In the genomic region with DNA sequence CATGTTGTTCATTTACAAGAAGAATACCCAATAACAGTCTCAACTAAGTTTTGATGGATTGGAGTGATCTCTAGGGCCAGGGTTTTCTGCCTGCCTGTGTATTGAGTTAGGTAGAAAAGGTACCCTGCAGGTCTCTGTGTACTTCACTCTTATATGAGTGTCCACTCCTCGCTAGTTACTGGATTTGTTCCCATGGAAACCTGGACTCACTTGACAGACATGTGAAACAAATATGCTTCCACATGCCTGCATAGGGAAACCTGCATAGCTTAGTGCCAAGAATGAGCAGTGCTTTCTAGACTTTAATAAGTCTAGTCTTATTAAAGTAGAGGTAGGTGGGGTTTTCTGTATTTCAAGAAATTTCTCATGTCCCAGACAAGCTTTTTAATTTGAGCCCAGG, we compare ENCODE assay signal across 27 mouse cellular contexts. TPM values are rescaled to one million over a fixed set of nuclear protein-coding genes. Genes with fewer than 3 reads are reported as not detected.
DNase-seq lines count a peak whose midpoint lies in the region; ATAC-seq and TF ChIP-seq lines count a peak whose summit lies in the region.
"Had no signal": no experiment of that assay in that cellular context is flagged by ENCODE, and none has a peak within 500 bp of the region (broad histone marks: within the 10 kb centered on the region; RNA-seq: fewer than 3 reads in every experiment).

No protein-coding gene starts in this region.

- no peaks in the 10 kb centered on the region for H3K9me3 ChIP-seq in kidney, embryonic 16.5 days (ENCODE audit: low read length)
- H3K9me3 ChIP-seq: embryonic facial prominence, embryonic 15.5 days; heart, embryonic 13.5 days; intestine, embryonic 15.5 days; kidney, embryonic 15.5 days; megakaryocyte, embryonic 14.5 days had no signal

- peak; percentile 14 for DNase-seq in embryo, embryonic 10 days (ENCODE audit: low spot score)
- DNase-seq in embryo, embryonic 9.5 days (ENCODE audit: extremely low spot score) = no peak
- peak; percentile 13 for DNase-seq in kidney, adult 2 months
- peak; percentile 8 for DNase-seq in retina, postnatal 1 day
- no peak for DNase-seq in retina, embryonic 14.5 days (ENCODE audit: low spot score)
- peak; percentile 6 for DNase-seq in mesoderm, embryonic 11.5 days (ENCODE audit: low read depth, low spot score)
- DNase-seq in gastrocnemius, postnatal 10 days = no peak
- DNase-seq: adrenal gland, postnatal 10 days; cerebellum, adult 2 months; cerebellum, postnatal 36 days; gastrocnemius, adult 2 months; heart, adult 18-20 months; liver; liver, postnatal 0 days; right cerebral cortex, adult 18-20 months had no signal

- TF ChIP-seq CTCF in kidney, adult 2 months (conservative IDR thresholded peaks at IDR 0.05; ENCODE audit: insufficient read depth, insufficient read length, low read depth, low read length) = no peak

- TF ChIP-seq POLR2A in kidney, adult 2 months (IDR thresholded peaks at IDR 0.05; ENCODE audit: low read depth, low read length) = no peak

- no peak overlapping the region for H3K27ac ChIP-seq in kidney, adult 2 months (ENCODE audit: insufficient read depth, low read depth, low read length)
- no peak overlapping the region for H3K27ac ChIP-seq in kidney, embryonic 16.5 days (ENCODE audit: low read length)
- H3K27ac ChIP-seq: embryonic facial prominence, embryonic 15.5 days; gastrocnemius, adult 2 months; heart, embryonic 13.5 days; hindbrain, embryonic 14.5 days; intestine, embryonic 15.5 days; kidney, embryonic 15.5 days had no signal

- H3K9ac ChIP-seq in kidney, embryonic 16.5 days (replicated peaks; ENCODE audit: low read length) = no peak overlapping the region
- H3K9ac ChIP-seq: embryonic facial prominence, embryonic 15.5 days; hindbrain, embryonic 14.5 days; intestine, embryonic 15.5 days; kidney, embryonic 15.5 days; liver, postnatal 0 days had no signal

- H3K27me3 ChIP-seq in kidney, adult 2 months (replicated peaks; ENCODE audit: control insufficient read depth, insufficient read depth, low read length) = no peaks in the 10 kb centered on the region
- H3K27me3 ChIP-seq in kidney, embryonic 16.5 days (ENCODE audit: insufficient read depth, low read length) = no peaks in the 10 kb centered on the region
- H3K27me3 ChIP-seq: embryonic facial prominence, embryonic 15.5 days; heart, embryonic 13.5 days; intestine, embryonic 15.5 days; kidney, embryonic 15.5 days; megakaryocyte, embryonic 14.5 days had no signal

- WGBS in kidney, adult 2 months = 39% methylated on average over 1 of the region's 1 CpGs
- WGBS in kidney, embryonic 16.5 days = 31% methylated on average over 1 of the region's 1 CpGs

- no peak for ATAC-seq in kidney, embryonic 16.5 days (ENCODE audit: low FRiP score, low TSS enrichment)
- ATAC-seq: activated CD4-positive, CD25-positive, alpha-beta regulatory T cell, adult 4 months; CD4-positive, CD25-positive, alpha-beta regulatory T cell, adult 4 months; intestine, embryonic 15.5 days; liver, postnatal 0 days had no signal

- no peaks in the 10 kb centered on the region for H3K36me3 ChIP-seq in kidney, adult 2 months (ENCODE audit: control insufficient read depth, insufficient read depth, low read length)
- no peaks in the 10 kb centered on the region for H3K36me3 ChIP-seq in kidney, embryonic 16.5 days (ENCODE audit: insufficient read depth, low read length)
- H3K36me3 ChIP-seq: intestine, embryonic 15.5 days had no signal

- no peak overlapping the region for H3K4me2 ChIP-seq in kidney, embryonic 16.5 days (replicated peaks; ENCODE audit: low read depth, low read length)
- H3K4me2 ChIP-seq: embryonic facial prominence, embryonic 15.5 days; heart, embryonic 13.5 days; hindbrain, embryonic 14.5 days; intestine, embryonic 15.5 days; kidney, embryonic 15.5 days had no signal

- no peaks in the 10 kb centered on the region for H3K4me1 ChIP-seq in kidney, adult 2 months (ENCODE audit: control insufficient read depth, insufficient read depth, low read length)
- peaks cover 10% of the 10 kb centered on the region for H3K4me1 ChIP-seq in kidney, embryonic 16.5 days (ENCODE audit: insufficient read depth, low read length)

- H3K4me3 ChIP-seq in kidney, adult 2 months (ENCODE audit: insufficient read depth, low read depth, low read length) = no peak overlapping the region
- H3K4me3 ChIP-seq in kidney, embryonic 16.5 days (ENCODE audit: low read length) = no peak overlapping the region
- H3K4me3 ChIP-seq: embryonic facial prominence, embryonic 15.5 days; gastrocnemius, adult 2 months; heart, embryonic 13.5 days; intestine, embryonic 15.5 days; kidney, embryonic 15.5 days; megakaryocyte, embryonic 14.5 days had no signal

RNA-seq across cellular contexts. Expression of a gene that starts 8.2 kb away (rescaled TPM):
- 8.2 and 9.8 TPM in 2 replicates for polyA plus RNA-seq in kidney, adult 2 months (2012; rRNA removed)
- 49.9 and 52.4 TPM in 2 replicates for polyA plus RNA-seq in kidney, embryonic 16.5 days (2015; fragmentation: Nextera tagmentation; extraction: Ambion mirVana)
- 10 to 100 TPM in 1 of 2 experiments, 1 to 10 TPM in 1; 5.8 to 11.0 TPM for total RNA-seq in gastrocnemius, postnatal 10 days (2021)

RNA-seq across cellular contexts. Expression of a gene that starts 26.7 kb away (rescaled TPM):
- polyA plus RNA-seq in kidney, adult 2 months (2012; rRNA removed) = 9.4 and 10.2 TPM in 2 replicates
- 14.9 and 15.6 TPM in 2 replicates for polyA plus RNA-seq in kidney, embryonic 16.5 days (2015; fragmentation: Nextera tagmentation; extraction: Ambion mirVana)
- total RNA-seq in gastrocnemius, postnatal 10 days (2021) = 1 to 10 TPM; 4.7 to 6.6 TPM

RNA-seq across cellular contexts. Expression of a gene that starts 33.8 kb away (rescaled TPM):
- 10.0 and 11.3 TPM in 2 replicates for polyA plus RNA-seq in kidney, adult 2 months (2012; rRNA removed)
- 32.2 and 32.4 TPM in 2 replicates for polyA plus RNA-seq in kidney, embryonic 16.5 days (2015; fragmentation: Nextera tagmentation; extraction: Ambion mirVana)
- total RNA-seq in gastrocnemius, postnatal 10 days (2021) = 10 to 100 TPM; 11.7 to 13.3 TPM

RNA-seq across cellular contexts. Expression of a gene that starts 33.8 kb away (rescaled TPM):
- polyA plus RNA-seq in kidney, adult 2 months (2012; rRNA removed) = 17.3 and 17.7 TPM in 2 replicates
- polyA plus RNA-seq in kidney, embryonic 16.5 days (2015; fragmentation: Nextera tagmentation; extraction: Ambion mirVana) = 54.8 and 55.3 TPM in 2 replicates
- 10 to 100 TPM; 23.8 to 25.5 TPM for total RNA-seq in gastrocnemius, postnatal 10 days (2021)

RNA-seq across cellular contexts. Expression of a gene that starts 40.1 kb away (rescaled TPM):
- polyA plus RNA-seq in kidney, adult 2 months (2012; rRNA removed) = 31.0 and 34.3 TPM in 2 replicates
- polyA plus RNA-seq in kidney, embryonic 16.5 days (2015; fragmentation: Nextera tagmentation; extraction: Ambion mirVana) = 24.3 and 28.5 TPM in 2 replicates
- under 1 TPM in 1 of 2 experiments, not detected in 1; 0.07 TPM for total RNA-seq in gastrocnemius, postnatal 10 days (2021)
- total RNA-seq: gastrocnemius, adult 2 months; layer of hippocampus, postnatal 14 days; left cerebral cortex, postnatal 10 days; monocyte, adult 5-6 weeks had no signal
- polyA plus RNA-seq: CD4-positive, CD25-positive, alpha-beta regulatory T cell, adult 4 months had no signal

Comparison
In these comparisons a context has a peak if more than half of its experiments do, and no peak if none do; other contexts are left out.
1. DNase-seq: peak in embryo, embryonic 10 days (single experiment), kidney, adult 2 months (single experiment), retina, postnatal 1 day (single experiment) and mesoderm, embryonic 11.5 days (single experiment); none in embryo, embryonic 9.5 days (single experiment), retina, embryonic 14.5 days (single experiment) and gastrocnemius, postnatal 10 days (single experiment).